Mouse (Mus musculus) lung, postnatal 25 days (tissue): ENCODE data around the gene Kirrel.
"Not testable (repeated sequence)": the region's sequence is repeated elsewhere in the genome, so short reads cannot be mapped to it uniquely, and the experiment has no call there.

Source experiments
- DNase-seq: peaks from one replicate; pipeline ENCODE4 v3.0.0; 2022; ENCODE audit warnings: low spot score

Gene Kirrel

GRCm38 (mm10) chr3:87134951-87135350 lies 39.6 kb downstream of the Kirrel start:
- no peak for DNase-seq

- no peak for DNase-seq
These were observed 42.7 kb downstream of the Kirrel start for GRCm38 (mm10) chr3:87131694-87132347.

DNA sequence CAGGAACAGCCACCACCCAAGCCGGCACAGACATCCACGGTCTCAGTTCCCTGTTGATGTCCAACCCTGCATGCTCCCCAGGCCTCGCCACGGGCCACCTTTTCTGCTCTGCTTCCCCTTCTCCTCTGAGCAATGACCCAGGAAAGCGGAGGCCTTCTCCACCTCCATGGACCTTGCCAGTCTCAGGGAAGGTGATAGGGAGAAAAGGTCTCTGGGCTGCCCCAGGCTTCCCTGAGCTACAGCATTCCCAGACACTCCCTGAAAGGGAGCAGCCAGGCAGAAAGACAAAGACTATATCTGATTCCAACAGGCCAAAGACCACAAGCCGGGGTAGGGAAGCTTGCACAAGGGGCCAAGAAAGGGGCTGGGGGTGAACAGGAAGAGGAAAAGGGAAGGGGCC lies 43.6 kb downstream of the Kirrel start:
- DNase-seq: no peak

GRCm38 (mm10) chr3:87123795-87124194 lies 50.8 kb downstream of the Kirrel start:
- DNase-seq: no peak

- DNase-seq: no peak
These were observed 56.3 kb downstream of the Kirrel start for GRCm38 (mm10) chr3:87118214-87118613.

GRCm38 (mm10) chr3:87117632-87118031 lies 56.9 kb downstream of the Kirrel start:
- DNase-seq: peak; percentile 14

- DNase-seq: peak; percentile 29
These were observed 58.6 kb downstream of the Kirrel start for GRCm38 (mm10) chr3:87115726-87116540.

DNA sequence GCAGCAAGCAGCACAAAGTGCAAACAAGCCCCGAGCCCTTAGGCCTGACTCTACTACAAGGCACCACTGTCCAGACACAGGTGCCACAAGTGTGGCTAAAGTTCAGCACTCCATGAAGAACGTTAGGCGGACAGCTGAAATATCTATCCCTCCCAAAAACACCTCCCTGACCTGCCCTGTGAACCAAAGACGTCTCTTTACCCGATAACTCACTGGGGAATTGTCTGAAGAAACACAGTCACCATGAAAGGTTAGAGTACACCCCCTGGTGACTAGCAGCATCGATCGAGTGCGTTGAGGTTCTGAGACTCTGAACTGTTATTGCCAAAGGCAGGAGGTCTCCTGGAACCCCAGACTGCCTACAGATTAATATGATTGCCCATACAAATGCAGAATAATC lies 59.3 kb downstream of the Kirrel start:
- no peak for DNase-seq

GRCm38 (mm10) chr3:87114801-87115200 lies 59.7 kb downstream of the Kirrel start:
- peak; percentile 53 for DNase-seq

DNA sequence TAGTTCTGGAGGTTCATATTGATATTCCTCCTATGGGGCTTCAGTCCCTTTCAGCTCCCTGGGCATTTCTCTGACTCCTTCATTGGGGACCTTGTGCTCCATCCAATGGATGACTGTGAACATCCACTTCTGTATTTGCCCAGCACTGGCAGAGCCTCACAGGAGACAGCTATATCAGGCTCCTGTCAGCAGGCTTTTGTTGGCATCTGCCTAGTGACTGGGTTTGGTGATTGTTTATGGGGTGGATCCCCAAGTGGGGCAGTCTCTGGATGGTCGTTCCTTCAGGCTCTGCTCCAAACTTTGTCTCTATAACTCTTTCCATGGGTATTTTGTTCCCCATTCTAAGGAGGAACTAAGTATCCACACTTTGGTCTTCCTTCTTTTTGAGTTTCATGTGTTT lies 60.7 kb downstream of the Kirrel start:
- DNase-seq: not testable (repeated sequence)

DNA sequence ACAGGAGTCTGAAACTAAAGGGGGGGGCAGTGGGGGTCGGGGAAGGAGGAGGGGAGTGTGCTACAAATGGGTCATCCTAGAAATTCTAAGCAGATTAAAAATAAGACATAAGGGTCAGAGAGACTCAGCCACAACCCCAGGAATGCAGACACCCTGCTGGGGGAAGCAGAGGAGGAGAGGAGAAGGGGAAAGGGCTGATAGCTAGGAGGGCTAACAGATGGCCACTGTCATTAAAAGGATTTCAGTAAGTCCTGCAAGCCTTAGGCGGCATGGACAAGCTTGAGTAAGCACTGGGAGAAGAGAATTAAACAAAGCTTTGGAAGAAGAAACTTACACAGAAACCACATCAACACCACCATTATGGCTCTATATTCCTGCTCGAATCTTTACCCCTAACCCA lies 62.3 kb downstream of the Kirrel start:
- DNase-seq: no peak

- no peak for DNase-seq
These were observed 69.7 kb downstream of the Kirrel start for GRCm38 (mm10) chr3:87104856-87105255.

DNA sequence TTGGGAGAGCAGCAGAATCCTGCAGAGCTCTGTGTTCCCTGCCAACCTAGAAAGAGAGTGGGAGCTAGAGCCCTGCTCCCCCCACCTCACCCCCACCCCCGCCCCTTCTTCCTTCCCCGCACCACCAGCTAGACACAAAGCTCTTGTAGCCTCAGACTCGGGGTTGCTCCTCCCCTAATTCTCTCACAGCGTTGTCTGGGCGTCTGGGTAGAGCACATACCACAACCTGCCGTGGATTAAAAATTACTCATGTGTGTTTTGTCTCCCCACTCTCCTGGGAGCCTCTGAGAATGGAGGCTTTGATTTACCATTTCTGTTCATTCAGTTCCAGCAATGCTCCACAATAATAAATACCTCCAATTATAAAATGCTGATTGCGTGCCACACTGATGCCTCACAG lies 72.2 kb downstream of the Kirrel start:
- no peak for DNase-seq

GRCm38 (mm10) chr3:87100911-87101310 lies 73.6 kb downstream of the Kirrel start:
- DNase-seq: no peak

- DNase-seq: no peak
These were observed 76.3 kb downstream of the Kirrel start for GRCm38 (mm10) chr3:87097969-87098946.

DNA sequence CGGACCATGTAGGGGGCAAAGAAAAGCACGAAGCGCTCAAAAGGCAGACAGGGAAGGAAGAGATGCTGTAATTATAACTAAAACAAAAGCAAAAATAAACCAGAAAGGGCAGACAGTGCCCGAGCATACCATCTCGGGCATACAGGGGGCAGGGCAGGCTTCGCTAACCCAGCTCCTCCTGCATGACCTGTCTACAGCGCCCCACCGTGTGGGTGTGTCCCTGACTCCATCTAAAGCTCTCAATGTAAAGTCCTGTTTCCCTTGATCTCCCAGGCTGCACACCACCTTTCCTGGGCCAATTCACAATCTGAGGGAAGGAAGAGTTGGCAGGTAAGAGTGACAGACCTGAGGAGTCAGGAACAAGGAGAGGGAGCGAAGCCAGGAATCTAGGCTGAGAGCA lies 77.3 kb downstream of the Kirrel start:
- no peak for DNase-seq

- no peak for DNase-seq
These were observed 80.8 kb downstream of the Kirrel start for GRCm38 (mm10) chr3:87093718-87094117.

DNA sequence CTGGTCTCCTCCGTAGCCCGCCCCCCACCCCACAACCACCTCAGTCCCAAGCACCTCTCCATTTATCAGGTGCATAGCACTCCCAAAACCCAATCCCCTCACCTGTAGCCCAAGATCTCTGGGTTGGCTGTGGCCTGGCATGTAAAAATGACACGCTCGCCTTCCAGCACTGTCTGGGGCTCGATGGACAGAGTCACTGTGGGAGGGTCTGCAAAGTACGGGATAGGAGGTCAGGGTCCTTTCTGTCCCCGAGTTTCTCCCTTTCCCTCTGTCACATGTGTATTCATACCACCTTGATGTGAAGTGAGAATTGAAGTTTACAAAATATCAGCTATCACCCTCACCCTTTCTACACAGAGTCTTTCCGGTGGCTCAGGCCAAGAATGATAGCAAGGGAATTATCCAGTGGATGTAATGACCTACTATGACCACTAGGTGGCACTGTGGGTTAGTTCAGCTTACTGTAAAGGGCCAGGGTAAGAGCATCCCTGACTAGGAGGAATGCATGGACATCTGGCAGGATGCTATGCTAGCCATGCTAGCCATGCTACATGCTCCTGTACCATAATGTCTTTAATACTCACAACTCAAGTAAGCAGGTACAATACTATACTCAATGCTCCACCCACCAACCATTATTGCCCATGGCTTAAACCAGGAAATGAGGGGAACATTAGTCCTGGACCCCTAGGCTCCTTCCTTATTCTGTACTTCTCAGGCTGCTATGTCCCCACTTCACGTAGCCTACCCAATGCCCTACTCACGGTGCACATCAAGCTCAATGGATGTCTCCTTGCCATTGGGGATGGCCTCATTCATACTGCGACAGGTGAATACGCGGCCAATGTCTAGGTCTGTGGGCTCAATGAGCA lies 84.6 kb downstream of the Kirrel start:
- DNase-seq: peak; percentile 73

- DNase-seq: peak; percentile 5
These were observed 87.4 kb downstream of the Kirrel start for GRCm38 (mm10) chr3:87087146-87087545.

GRCm38 (mm10) chr3:87082235-87082634 lies 92.3 kb downstream of the Kirrel start:
- peak; percentile 32 for DNase-seq

DNA sequence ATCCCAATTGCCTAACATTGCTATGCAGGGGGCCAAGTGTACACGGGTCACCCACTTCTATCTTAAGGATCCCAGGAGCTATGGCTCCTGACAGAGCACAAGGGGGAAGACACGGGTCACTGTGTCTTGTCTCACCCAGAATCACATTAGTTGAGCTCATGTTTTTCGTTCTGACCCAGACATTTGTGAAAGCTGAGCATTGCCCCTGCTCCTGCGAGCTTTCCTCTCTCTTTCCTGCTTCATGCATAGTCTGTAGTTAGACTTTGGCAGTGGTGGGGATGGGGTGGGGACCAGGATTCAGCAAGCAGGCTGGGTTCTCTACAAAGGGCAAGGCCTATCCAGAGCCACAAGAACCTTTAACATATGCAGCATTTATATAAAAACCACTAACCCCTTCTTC lies 94.8 kb downstream of the Kirrel start:
- no peak for DNase-seq
